Mouse (Mus musculus) C2C12 (cell line): Measurements from ENCODE around the gene Fcgrt. TPM values are rescaled to one million over a fixed set of nuclear protein-coding genes. Genes with fewer than 3 reads are reported as not detected.

Source experiments
- H3K27me3 ChIP-seq: one replicate; pipeline ENCODE4 v1.6.1; 2011; ENCODE audit not compliant: control insufficient read depth, insufficient read depth, insufficient read length
- H3K36me3 ChIP-seq: one replicate; pipeline ENCODE4 v1.6.1; 2011; ENCODE audit not compliant: control insufficient read depth, insufficient read depth
- H3K4me3 ChIP-seq: one replicate; pipeline ENCODE4 v1.5.1; 2011; ENCODE audit warnings: mild to moderate bottlenecking, control low read depth; ENCODE audit not compliant: poor library complexity, insufficient read depth, severe bottlenecking
- H3K79me2 ChIP-seq: one replicate; pipeline ENCODE4 v1.6.1; 2011; ENCODE audit not compliant: control insufficient read depth, insufficient read depth
- H3K79me3 ChIP-seq: one replicate; pipeline ENCODE4 v1.6.1; 2011; ENCODE audit warnings: low read depth, control low read depth
- H3ac ChIP-seq: one replicate; pipeline ENCODE3; 2011; ENCODE audit warnings: low read depth; ENCODE audit not compliant: control insufficient read depth, insufficient read length
- CEBPB ChIP-seq: IDR thresholded peaks from one replicate; pipeline ENCODE4 v1.6.1; 2011; ENCODE audit warnings: low read depth, mild to moderate bottlenecking, control low read depth, moderate library complexity
- CTCF ChIP-seq: IDR thresholded peaks from one replicate; pipeline ENCODE4 v1.5.1; 2011; ENCODE audit not compliant: control insufficient read depth, insufficient read depth, insufficient read length
- FOSL1 ChIP-seq: IDR thresholded peaks from one replicate; pipeline ENCODE4 v1.8.0; 2011; ENCODE audit warnings: mild to moderate bottlenecking, low read length; ENCODE audit not compliant: poor library complexity, insufficient read depth, severe bottlenecking
- MAX ChIP-seq: IDR thresholded peaks from one replicate; pipeline ENCODE4 v1.6.1; 2011; ENCODE audit warnings: mild to moderate bottlenecking, control low read depth
- MYOD1 ChIP-seq: IDR thresholded peaks from one replicate; pipeline ENCODE4 v1.6.1; 2011; ENCODE audit warnings: low read depth; ENCODE audit not compliant: control insufficient read depth, insufficient read length
- MYOG ChIP-seq: IDR thresholded peaks from one replicate; pipeline ENCODE4 v1.6.1; 2011; ENCODE audit not compliant: control insufficient read depth, insufficient read length; ENCODE audit errors: extremely low read depth
- USF1 ChIP-seq: IDR thresholded peaks from one replicate; pipeline ENCODE4 v1.6.1; 2011; ENCODE audit warnings: low read depth, mild to moderate bottlenecking, control low read depth, moderate library complexity
- polyA plus RNA-seq: library from polyadenylated mRNA; unstranded; fragments of >200 nt; fragmentation: generic; extraction: Trizol; gene quantifications from one replicate; pipeline ENCODE4 v1.2.1, GENCODE M21; 2012; ENCODE audit warnings: missing spikeins

The Fcgrt gene
- polyA plus RNA-seq, 1 experiment = 30.7 TPM

GRCm38 (mm10) chr7:45121404-45121803, 17.8 kb upstream of the Fcgrt start:
- Histone ChIP-seq H3K36me3 (peaks cover 70% of the 10 kb centered on the region), H3K27me3 (no peaks in the 10 kb centered on the region), H3K79me2 (peaks cover 50% of the 10 kb centered on the region), H3ac (peak overlapping the region; percentile 19), H3K4me3 (no peak overlapping the region), H3K79me3 (peaks cover 34% of the 10 kb centered on the region)
- TF ChIP-seq CEBPB (no peak), USF1 (no peak), FOSL1 (no peak), MAX (no peak), MYOD1 (no peak), MYOG (no peak), CTCF (no peak)

- Histone ChIP-seq H3K4me3 (no peak overlapping the region), H3ac (no peak overlapping the region), H3K36me3 (peaks cover 56% of the 10 kb centered on the region), H3K27me3 (no peaks in the 10 kb centered on the region), H3K79me2 (peaks cover 36% of the 10 kb centered on the region), H3K79me3 (peaks cover 24% of the 10 kb centered on the region)
- no peak for TF ChIP-seq USF1
- TF ChIP-seq CEBPB = no peak
- TF ChIP-seq CTCF = no peak
- TF ChIP-seq MYOD1 = no peak
Measured at GRCm38 (mm10) chr7:45119780-45120709, 16.4 kb upstream of the Fcgrt start.

DNA sequence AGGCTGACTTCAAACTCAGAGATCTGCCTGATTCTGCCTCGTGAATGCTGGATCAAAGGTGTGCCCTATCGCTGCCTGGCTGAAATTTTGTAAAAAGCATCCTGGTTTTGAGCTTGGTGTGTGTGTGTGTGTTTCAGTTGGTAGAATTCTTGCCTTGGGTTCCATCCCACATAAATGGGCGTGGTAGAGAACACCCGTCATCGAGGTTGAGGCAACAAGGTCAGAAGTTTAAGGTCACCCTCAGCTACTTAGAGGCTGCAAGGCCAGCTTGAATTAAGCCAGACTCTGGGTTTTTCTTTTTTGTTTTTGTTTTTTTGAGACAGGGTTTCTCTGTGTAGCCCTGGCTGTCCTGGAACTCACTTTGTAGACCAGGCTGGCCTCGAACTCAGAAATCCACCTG, 14.7 kb upstream of the Fcgrt start:
- Histone ChIP-seq H3K27me3 (no peaks in the 10 kb centered on the region), H3K79me2 (peaks cover 27% of the 10 kb centered on the region), H3K79me3 (peaks cover 17% of the 10 kb centered on the region), H3K4me3 (no peak overlapping the region), H3ac (no peak overlapping the region), H3K36me3 (peaks cover 47% of the 10 kb centered on the region)
- TF ChIP-seq MAX (no peak), FOSL1 (no peak), USF1 (no peak), CTCF (no peak), CEBPB (no peak), MYOD1 (no peak), MYOG (no peak)

- peaks cover 39% of the 10 kb centered on the region for H3K36me3 ChIP-seq
- no peak overlapping the region for H3ac ChIP-seq
- H3K79me3 ChIP-seq = peaks cover 9% of the 10 kb centered on the region
- no peak overlapping the region for H3K4me3 ChIP-seq
- TF ChIP-seq FOSL1 = no peak
- H3K27me3 ChIP-seq = no peaks in the 10 kb centered on the region
- peaks cover 20% of the 10 kb centered on the region for H3K79me2 ChIP-seq
Measured at GRCm38 (mm10) chr7:45117566-45117965, 13.9 kb upstream of the Fcgrt start.

GRCm38 (mm10) chr7:45113476-45113875, 9.8 kb upstream of the Fcgrt start:
- H3ac ChIP-seq = no peak overlapping the region
- H3K79me3 ChIP-seq = no peaks in the 10 kb centered on the region
- no peaks in the 10 kb centered on the region for H3K36me3 ChIP-seq
- TF ChIP-seq CEBPB (no peak), FOSL1 (no peak), MAX (no peak), USF1 (no peak), MYOD1 (no peak), MYOG (no peak), CTCF (no peak)
- H3K27me3 ChIP-seq = no peaks in the 10 kb centered on the region
- H3K4me3 ChIP-seq = no peak overlapping the region
- no peaks in the 10 kb centered on the region for H3K79me2 ChIP-seq

- Histone ChIP-seq H3ac (no peak overlapping the region), H3K27me3 (no peaks in the 10 kb centered on the region), H3K79me3 (no peaks in the 10 kb centered on the region), H3K36me3 (no peaks in the 10 kb centered on the region), H3K79me2 (no peaks in the 10 kb centered on the region), H3K4me3 (no peak overlapping the region)
- no peak for TF ChIP-seq MAX
- no peak for TF ChIP-seq FOSL1
- no peak for TF ChIP-seq USF1
- no peak for TF ChIP-seq MYOG
- TF ChIP-seq MYOD1 = no peak
- TF ChIP-seq CEBPB = no peak
- no peak for TF ChIP-seq CTCF
Measured at GRCm38 (mm10) chr7:45112529-45112928, 8.9 kb upstream of the Fcgrt start.
